Mouse (Mus musculus): ENCODE results near the gene Pde2a. TPM values are rescaled to one million over a fixed set of nuclear protein-coding genes. Genes with fewer than 3 reads are reported as not detected.

Pde2a gene
- polyA plus RNA-seq, 1 experiment from 2014 or later = 19.0 TPM

DNA sequence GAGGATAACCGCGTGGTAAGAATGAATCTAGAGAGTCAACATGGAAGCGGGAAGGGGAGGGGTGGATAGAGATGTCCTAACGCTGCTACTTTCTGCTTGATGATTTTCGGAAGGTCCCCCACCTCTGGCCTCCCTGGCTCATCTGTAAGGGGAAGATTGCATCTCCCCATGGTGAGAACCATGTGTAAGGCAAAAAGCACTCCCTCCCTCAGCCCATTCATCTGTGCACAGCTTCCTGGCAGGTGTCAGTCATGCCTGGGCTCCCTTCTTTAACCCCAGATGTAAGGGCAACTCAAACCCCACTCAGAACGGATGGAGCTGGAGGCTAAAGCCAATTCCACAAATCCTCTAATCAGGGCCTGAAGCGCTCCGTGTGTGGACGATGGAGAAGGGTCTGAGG, 78.2 kb downstream of the Pde2a start:
- H3K4me3 ChIP-seq (replicated peaks; ENCODE audit: low read length) = no peak overlapping the region
- no peak for ATAC-seq (ENCODE audit: insufficient read depth, low FRiP score)
- H3K27me3 ChIP-seq (ENCODE audit: control insufficient read depth, insufficient read depth, low read length) = 0 out of 2 replicates have a peak, but pooled peaks cover 2% of the 10 kb centered on the region
- no peak overlapping the region for H3K9ac ChIP-seq (ENCODE audit: low read length)
- H3K4me1 ChIP-seq (ENCODE audit: control insufficient read depth, insufficient read depth, low read length) = no peaks in the 10 kb centered on the region
- H3K4me2 ChIP-seq (ENCODE audit: low read depth, low read length) = no peak overlapping the region
- H3K27ac ChIP-seq (ENCODE audit: low read length) = no peak overlapping the region
- no peaks in the 10 kb centered on the region for H3K36me3 ChIP-seq (ENCODE audit: control insufficient read depth, insufficient read depth, low read length)
- 69% methylated on average over 9 of the region's 9 CpGs for WGBS
- H3K9me3 ChIP-seq (replicated peaks; ENCODE audit: control insufficient read depth, low read length) = no peaks in the 10 kb centered on the region

- Histone ChIP-seq H3K27ac (ENCODE audit: low read length) (no peak overlapping the region), H3K9ac (ENCODE audit: low read length) (no peak overlapping the region), H3K9me3 (replicated peaks; ENCODE audit: control insufficient read depth, low read length) (no peaks in the 10 kb centered on the region), H3K4me2 (ENCODE audit: low read depth, low read length) (no peak overlapping the region), H3K4me3 (replicated peaks; ENCODE audit: low read length) (no peak overlapping the region), H3K4me1 (ENCODE audit: control insufficient read depth, insufficient read depth, low read length) (no peaks in the 10 kb centered on the region), H3K27me3 (ENCODE audit: control insufficient read depth, insufficient read depth, low read length) (0 out of 2 replicates have a peak, but pooled peaks cover 5% of the 10 kb centered on the region), H3K36me3 (ENCODE audit: control insufficient read depth, insufficient read depth, low read length) (no peaks in the 10 kb centered on the region)
- no peak for ATAC-seq (ENCODE audit: insufficient read depth, low FRiP score)
- WGBS = 74% methylated on average over 6 of the region's 6 CpGs
Measured at GRCm38 (mm10) chr7:101501236-101501635, 79.7 kb downstream of the Pde2a start.

DNA sequence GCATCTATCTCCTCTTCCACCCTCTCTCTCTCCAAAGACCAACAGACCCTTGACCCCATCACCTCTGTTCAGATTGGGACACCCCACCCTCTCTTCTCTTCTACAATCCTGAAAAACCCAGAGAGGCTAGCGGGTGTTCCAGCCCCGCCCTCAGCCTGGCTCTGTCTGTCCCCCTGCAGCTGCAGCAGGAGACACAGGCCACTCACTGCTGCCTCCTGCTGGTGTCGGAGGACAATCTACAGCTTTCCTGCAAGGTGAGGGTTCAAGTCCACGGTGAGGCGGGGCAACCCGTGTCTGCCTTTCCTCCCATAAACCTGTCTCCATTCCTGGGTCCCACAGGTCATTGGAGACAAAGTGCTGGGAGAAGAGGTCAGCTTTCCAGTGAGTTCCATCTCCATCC, 80.2 kb downstream of the Pde2a start:
- no peak overlapping the region for H3K9ac ChIP-seq (ENCODE audit: low read length)
- no peak overlapping the region for H3K27ac ChIP-seq (ENCODE audit: low read length)
- 0 out of 2 replicates have a peak, but pooled peaks cover 5% of the 10 kb centered on the region for H3K27me3 ChIP-seq (ENCODE audit: control insufficient read depth, insufficient read depth, low read length)
- no peaks in the 10 kb centered on the region for H3K4me1 ChIP-seq (ENCODE audit: control insufficient read depth, insufficient read depth, low read length)
- whole genome bisulfite sequencing = 77% methylated on average over 6 of the region's 6 CpGs
- H3K36me3 ChIP-seq (ENCODE audit: control insufficient read depth, insufficient read depth, low read length) = no peaks in the 10 kb centered on the region
- H3K4me3 ChIP-seq (replicated peaks; ENCODE audit: low read length) = no peak overlapping the region
- no peaks in the 10 kb centered on the region for H3K9me3 ChIP-seq (replicated peaks; ENCODE audit: control insufficient read depth, low read length)
- H3K4me2 ChIP-seq (ENCODE audit: low read depth, low read length) = no peak overlapping the region
- ATAC-seq (ENCODE audit: insufficient read depth, low FRiP score) = no peak

GRCm38 (mm10) chr7:101503351-101503750, 81.9 kb downstream of the Pde2a start:
- H3K4me1 ChIP-seq (ENCODE audit: control insufficient read depth, insufficient read depth, low read length) = no peaks in the 10 kb centered on the region
- H3K27me3 ChIP-seq (ENCODE audit: control insufficient read depth, insufficient read depth, low read length) = 0 out of 2 replicates have a peak, but pooled peaks cover 5% of the 10 kb centered on the region
- no peak for ATAC-seq (ENCODE audit: insufficient read depth, low FRiP score)
- H3K4me3 ChIP-seq (replicated peaks; ENCODE audit: low read length) = no peak overlapping the region
- no peak overlapping the region for H3K9ac ChIP-seq (ENCODE audit: low read length)
- H3K9me3 ChIP-seq (replicated peaks; ENCODE audit: control insufficient read depth, low read length) = no peaks in the 10 kb centered on the region
- H3K36me3 ChIP-seq (ENCODE audit: control insufficient read depth, insufficient read depth, low read length) = no peaks in the 10 kb centered on the region
- no peak overlapping the region for H3K27ac ChIP-seq (ENCODE audit: low read length)
- 24% methylated on average over 8 of the region's 8 CpGs for WGBS
- no peak overlapping the region for H3K4me2 ChIP-seq (ENCODE audit: low read depth, low read length)

DNA sequence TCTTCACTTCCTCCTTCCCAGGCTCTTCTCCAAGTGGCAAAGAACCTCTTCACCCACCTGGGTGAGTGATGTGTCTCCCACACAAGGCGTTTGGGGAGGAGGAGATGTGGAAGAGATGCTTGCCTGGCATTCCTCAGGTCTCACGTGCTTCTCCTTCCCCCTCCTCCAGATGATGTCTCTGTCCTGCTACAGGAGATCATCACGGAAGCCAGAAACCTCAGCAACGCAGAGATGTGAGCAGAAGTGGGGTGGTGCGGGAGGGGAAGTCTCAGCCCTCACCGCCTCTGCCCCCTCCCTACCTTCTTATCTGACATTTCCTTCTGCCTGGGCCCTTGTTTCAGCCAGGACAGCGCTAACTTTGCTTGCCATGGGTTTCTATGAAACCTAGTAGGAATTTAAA, 82.3 kb downstream of the Pde2a start:
- 39% methylated on average over 7 of the region's 7 CpGs for WGBS
- no peaks in the 10 kb centered on the region for H3K36me3 ChIP-seq (ENCODE audit: control insufficient read depth, insufficient read depth, low read length)
- ATAC-seq (ENCODE audit: insufficient read depth, low FRiP score) = no peak
- H3K4me2 ChIP-seq (ENCODE audit: low read depth, low read length) = no peak overlapping the region
- no peak overlapping the region for H3K9ac ChIP-seq (ENCODE audit: low read length)
- no peaks in the 10 kb centered on the region for H3K4me1 ChIP-seq (ENCODE audit: control insufficient read depth, insufficient read depth, low read length)
- H3K4me3 ChIP-seq (replicated peaks; ENCODE audit: low read length) = no peak overlapping the region
- no peaks in the 10 kb centered on the region for H3K9me3 ChIP-seq (replicated peaks; ENCODE audit: control insufficient read depth, low read length)
- H3K27ac ChIP-seq (ENCODE audit: low read length) = no peak overlapping the region
- H3K27me3 ChIP-seq (ENCODE audit: control insufficient read depth, insufficient read depth, low read length) = 0 out of 2 replicates have a peak, but pooled peaks cover 5% of the 10 kb centered on the region

DNA sequence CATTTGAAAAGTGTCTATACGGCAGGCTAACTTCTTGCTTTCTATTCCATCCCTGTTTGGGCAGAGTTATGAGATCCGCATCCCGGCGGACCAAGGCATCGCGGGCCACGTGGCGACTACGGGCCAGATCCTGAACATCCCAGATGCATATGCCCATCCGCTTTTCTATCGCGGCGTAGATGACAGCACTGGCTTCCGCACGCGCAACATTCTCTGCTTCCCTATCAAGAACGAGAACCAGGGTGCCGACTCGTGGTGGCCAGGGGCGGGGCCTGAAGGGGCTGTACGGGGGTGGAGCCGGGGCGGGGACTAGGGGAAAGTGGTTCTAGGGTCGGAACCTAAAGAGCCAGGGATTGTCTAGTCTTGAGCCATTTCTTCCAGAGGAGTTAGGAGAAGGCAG, 83.0 kb downstream of the Pde2a start:
- Histone ChIP-seq H3K4me2 (ENCODE audit: low read depth, low read length) (peak overlapping the region; percentile 56), H3K27ac (ENCODE audit: low read length) (no peak overlapping the region), H3K9ac (ENCODE audit: low read length) (0 out of 2 replicates have a peak overlapping the region, but pooled peaks have one; percentile 52), H3K4me3 (replicated peaks; ENCODE audit: low read length) (peak overlapping the region; percentile 38), H3K4me1 (ENCODE audit: control insufficient read depth, insufficient read depth, low read length) (no peaks in the 10 kb centered on the region), H3K36me3 (ENCODE audit: control insufficient read depth, insufficient read depth, low read length) (no peaks in the 10 kb centered on the region), H3K9me3 (replicated peaks; ENCODE audit: control insufficient read depth, low read length) (no peaks in the 10 kb centered on the region), H3K27me3 (ENCODE audit: control insufficient read depth, insufficient read depth, low read length) (0 out of 2 replicates have a peak, but pooled peaks cover 5% of the 10 kb centered on the region)
- ATAC-seq (ENCODE audit: insufficient read depth, low FRiP score) = no peak
- WGBS = 7% methylated on average over 24 of the region's 24 CpGs

DNA sequence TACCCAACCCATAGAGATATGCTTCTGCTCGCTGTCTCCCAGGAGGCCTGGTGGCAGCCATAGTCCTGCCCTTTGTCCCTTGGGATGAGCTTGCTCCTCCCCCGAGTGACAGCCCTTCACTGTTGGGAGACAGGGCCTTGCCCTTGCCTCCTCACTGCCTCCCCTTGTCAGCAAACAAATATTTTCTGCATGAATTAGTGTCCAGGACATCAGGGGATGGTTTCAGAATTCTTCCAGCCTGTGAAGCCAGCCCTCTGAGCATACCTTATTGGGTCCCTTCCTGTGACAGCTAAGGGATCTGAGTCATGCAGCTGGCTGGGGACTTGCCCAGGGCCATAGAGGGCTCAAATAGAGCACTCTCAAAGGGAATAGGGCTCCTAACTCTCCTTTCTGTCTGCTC, 87.7 kb downstream of the Pde2a start:
- H3K27ac ChIP-seq (ENCODE audit: low read length) = no peak overlapping the region
- no peaks in the 10 kb centered on the region for H3K36me3 ChIP-seq (ENCODE audit: control insufficient read depth, insufficient read depth, low read length)
- no peak for ATAC-seq (ENCODE audit: insufficient read depth, low FRiP score)
- no peak overlapping the region for H3K9ac ChIP-seq (ENCODE audit: low read length)
- no peaks in the 10 kb centered on the region for H3K4me1 ChIP-seq (ENCODE audit: control insufficient read depth, insufficient read depth, low read length)
- no peak overlapping the region for H3K4me2 ChIP-seq (ENCODE audit: low read depth, low read length)
- H3K9me3 ChIP-seq (replicated peaks; ENCODE audit: control insufficient read depth, low read length) = no peaks in the 10 kb centered on the region
- 0 out of 2 replicates have a peak, but pooled peaks cover 5% of the 10 kb centered on the region for H3K27me3 ChIP-seq (ENCODE audit: control insufficient read depth, insufficient read depth, low read length)
- no peak overlapping the region for H3K4me3 ChIP-seq (replicated peaks; ENCODE audit: low read length)
- WGBS = 58% methylated on average over 2 of the region's 2 CpGs

GRCm38 (mm10) chr7:101513655-101514054, 92.2 kb downstream of the Pde2a start:
- Histone ChIP-seq H3K36me3 (ENCODE audit: control insufficient read depth, insufficient read depth, low read length) (no peaks in the 10 kb centered on the region), H3K4me1 (ENCODE audit: control insufficient read depth, insufficient read depth, low read length) (no peaks in the 10 kb centered on the region), H3K9ac (ENCODE audit: low read length) (no peak overlapping the region), H3K27ac (ENCODE audit: low read length) (no peak overlapping the region), H3K27me3 (ENCODE audit: control insufficient read depth, insufficient read depth, low read length) (no peaks in the 10 kb centered on the region), H3K4me3 (replicated peaks; ENCODE audit: low read length) (no peak overlapping the region), H3K9me3 (replicated peaks; ENCODE audit: control insufficient read depth, low read length) (no peaks in the 10 kb centered on the region), H3K4me2 (ENCODE audit: low read depth, low read length) (no peak overlapping the region)
- ATAC-seq (ENCODE audit: insufficient read depth, low FRiP score) = no peak
- WGBS = 65% methylated on average over 7 of the region's 7 CpGs

DNA sequence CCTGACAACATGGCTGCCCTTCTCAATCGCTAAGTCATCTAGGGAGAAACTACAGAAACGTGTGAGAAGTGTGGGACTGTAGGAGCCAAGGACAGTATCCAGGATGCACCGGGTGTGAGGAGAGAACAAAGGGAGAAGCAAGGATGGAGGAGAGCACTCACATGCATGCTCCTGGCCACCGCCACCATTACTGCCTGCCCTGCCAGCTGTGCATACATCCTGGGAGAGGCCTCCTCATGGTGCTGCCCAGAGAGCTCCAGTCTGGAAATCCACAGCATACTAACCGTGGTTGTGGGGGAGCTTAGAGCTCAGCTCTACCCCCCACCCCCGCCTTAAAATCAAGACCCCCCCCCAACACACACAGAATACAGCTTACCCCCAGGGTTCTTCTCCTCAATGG, 93.3 kb downstream of the Pde2a start:
- no peaks in the 10 kb centered on the region for H3K36me3 ChIP-seq (ENCODE audit: control insufficient read depth, insufficient read depth, low read length)
- no peaks in the 10 kb centered on the region for H3K9me3 ChIP-seq (replicated peaks; ENCODE audit: control insufficient read depth, low read length)
- ATAC-seq (ENCODE audit: insufficient read depth, low FRiP score) = no peak
- H3K27me3 ChIP-seq (ENCODE audit: control insufficient read depth, insufficient read depth, low read length) = no peaks in the 10 kb centered on the region
- no peak overlapping the region for H3K4me3 ChIP-seq (replicated peaks; ENCODE audit: low read length)
- no peak overlapping the region for H3K9ac ChIP-seq (ENCODE audit: low read length)
- no peak overlapping the region for H3K4me2 ChIP-seq (ENCODE audit: low read depth, low read length)
- H3K27ac ChIP-seq (ENCODE audit: low read length) = no peak overlapping the region
- H3K4me1 ChIP-seq (ENCODE audit: control insufficient read depth, insufficient read depth, low read length) = no peaks in the 10 kb centered on the region
- WGBS = 61% methylated on average over 6 of the region's 6 CpGs

- WGBS = 25% methylated on average over 6 of the region's 6 CpGs
- Histone ChIP-seq H3K9ac (ENCODE audit: low read length) (no peak overlapping the region), H3K36me3 (ENCODE audit: control insufficient read depth, insufficient read depth, low read length) (no peaks in the 10 kb centered on the region), H3K27ac (ENCODE audit: low read length) (no peak overlapping the region), H3K4me3 (replicated peaks; ENCODE audit: low read length) (no peak overlapping the region), H3K27me3 (ENCODE audit: control insufficient read depth, insufficient read depth, low read length) (no peaks in the 10 kb centered on the region), H3K4me2 (ENCODE audit: low read depth, low read length) (no peak overlapping the region), H3K4me1 (ENCODE audit: control insufficient read depth, insufficient read depth, low read length) (no peaks in the 10 kb centered on the region), H3K9me3 (replicated peaks; ENCODE audit: control insufficient read depth, low read length) (no peaks in the 10 kb centered on the region)
- ATAC-seq (ENCODE audit: insufficient read depth, low FRiP score) = no peak
Measured at GRCm38 (mm10) chr7:101515295-101515694, 93.8 kb downstream of the Pde2a start.

Measured in stomach, embryonic 16.5 days (tissue).